Mouse (Mus musculus): ENCODE measurements around the gene Cmss1. TPM values are rescaled to one million over a fixed set of nuclear protein-coding genes. Genes with fewer than 3 reads are reported as not detected.

Gene Cmss1
- polyA plus RNA-seq, 1 experiment = 6.5 TPM

DNA sequence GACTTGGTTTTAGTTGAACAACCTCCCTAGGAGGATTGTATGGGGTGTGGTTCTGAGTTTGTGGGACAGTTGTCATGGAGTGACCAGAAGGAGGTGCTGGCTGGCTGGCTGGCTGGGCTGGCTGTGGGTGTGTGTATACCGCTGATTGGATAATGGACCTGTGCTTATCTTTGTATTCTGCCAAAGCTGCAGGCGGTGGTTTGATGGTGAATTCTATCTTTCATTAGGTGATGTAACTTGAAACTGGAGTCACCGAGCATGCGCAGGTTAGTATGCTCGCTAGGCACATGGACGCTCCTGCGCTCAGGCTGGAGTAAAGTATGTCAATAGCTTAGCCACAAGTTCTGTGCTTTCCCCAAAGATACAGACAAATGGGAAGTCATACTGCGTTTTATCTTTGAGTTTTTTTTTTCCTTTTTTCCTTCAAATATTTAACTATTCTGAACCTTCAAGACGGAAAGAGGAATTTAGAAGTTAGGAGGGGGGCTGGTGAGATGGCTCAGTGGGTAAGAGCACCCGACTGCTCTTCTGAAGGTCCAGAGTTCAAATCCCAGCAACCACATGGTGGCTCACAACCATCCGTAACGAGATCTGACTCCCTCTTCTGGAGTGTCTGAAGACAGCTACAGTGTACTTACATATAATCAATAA, 327.6 kb downstream of the Cmss1 start:
- Histone ChIP-seq H3K4me1 (ENCODE audit: control insufficient read depth, insufficient read depth, low read length) (peaks cover 10% of the 10 kb centered on the region), H3K27ac (ENCODE audit: insufficient read depth, low read depth, low read length) (no peak overlapping the region), H3K4me3 (ENCODE audit: insufficient read depth, low read length) (no peak overlapping the region)
- TF ChIP-seq POLR2A (IDR thresholded peaks at IDR 0.05; ENCODE audit: borderline replicate concordance, low read depth, low read length) = no peak
- no peak for TF ChIP-seq CTCF (IDR thresholded peaks at IDR 0.05; ENCODE audit: low read depth, low read length)

DNA sequence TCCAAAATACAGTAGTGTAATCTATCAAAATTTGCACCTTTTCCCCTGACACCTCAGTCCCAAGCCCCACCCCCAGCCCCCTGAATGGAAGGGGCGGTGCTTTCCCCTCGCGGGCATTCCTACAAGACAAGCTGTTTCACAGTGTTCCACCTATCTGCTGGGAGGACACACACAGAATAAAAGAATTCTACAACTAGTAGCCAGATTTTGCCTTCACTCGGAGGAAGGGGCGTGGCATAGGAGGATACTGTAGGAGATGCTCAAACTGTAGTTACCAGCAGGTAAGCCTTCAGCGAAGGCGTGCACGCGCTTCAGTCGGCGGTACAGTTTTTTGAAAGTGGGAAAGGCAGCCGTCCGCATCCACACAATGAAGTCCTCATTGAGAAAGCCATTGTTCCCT, 336.9 kb downstream of the Cmss1 start:
- no peak overlapping the region for H3K27ac ChIP-seq (ENCODE audit: insufficient read depth, low read depth, low read length)
- TF ChIP-seq POLR2A (IDR thresholded peaks at IDR 0.05; ENCODE audit: borderline replicate concordance, low read depth, low read length) = no peak
- no peak for TF ChIP-seq CTCF (IDR thresholded peaks at IDR 0.05; ENCODE audit: low read depth, low read length)
- no peaks in the 10 kb centered on the region for H3K4me1 ChIP-seq (ENCODE audit: control insufficient read depth, insufficient read depth, low read length)
- H3K4me3 ChIP-seq (ENCODE audit: insufficient read depth, low read length) = no peak overlapping the region

DNA sequence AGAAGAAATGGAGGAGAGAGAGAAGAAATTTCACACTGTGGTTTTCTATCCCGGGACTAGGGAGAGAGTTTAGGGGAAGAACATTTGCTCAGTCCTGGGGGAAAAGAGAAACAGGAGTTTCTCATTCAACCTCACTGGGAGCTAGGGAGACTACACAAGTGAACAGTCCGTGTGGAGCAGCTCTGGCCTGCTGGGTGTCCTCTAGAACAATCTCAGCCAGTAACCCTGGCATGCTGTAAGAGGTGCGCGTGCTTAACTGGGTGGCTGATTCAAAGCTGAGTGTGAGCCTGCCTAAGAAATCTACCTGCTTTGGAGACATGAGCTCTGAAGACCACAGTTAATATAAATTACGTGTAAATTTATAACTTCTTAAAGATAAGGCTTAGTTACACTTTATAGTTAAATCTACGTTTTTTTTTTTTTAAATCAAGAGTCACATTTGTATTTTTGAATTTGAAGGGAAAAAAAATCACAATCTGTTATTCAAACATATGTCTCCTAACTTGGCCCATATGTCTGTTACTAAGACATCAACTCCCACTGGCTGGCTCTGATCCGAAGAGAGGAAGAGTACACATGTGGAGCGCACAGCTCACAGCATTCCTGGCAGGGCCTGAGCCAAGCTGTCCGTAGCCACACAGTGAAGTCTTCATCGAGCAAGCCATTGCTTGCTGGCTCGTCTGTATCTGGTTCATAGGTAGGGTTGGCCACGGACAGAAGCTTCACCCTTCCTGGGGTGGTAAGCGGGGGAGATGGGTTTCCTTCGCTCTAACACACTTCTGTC, 338.4 kb downstream of the Cmss1 start:
- Histone ChIP-seq H3K27ac (ENCODE audit: insufficient read depth, low read depth, low read length) (no peak overlapping the region), H3K4me3 (ENCODE audit: insufficient read depth, low read length) (no peak overlapping the region), H3K4me1 (ENCODE audit: control insufficient read depth, insufficient read depth, low read length) (no peaks in the 10 kb centered on the region)
- TF ChIP-seq CTCF (IDR thresholded peaks at IDR 0.05; ENCODE audit: low read depth, low read length) = no peak
- no peak for TF ChIP-seq POLR2A (IDR thresholded peaks at IDR 0.05; ENCODE audit: borderline replicate concordance, low read depth, low read length)

DNA sequence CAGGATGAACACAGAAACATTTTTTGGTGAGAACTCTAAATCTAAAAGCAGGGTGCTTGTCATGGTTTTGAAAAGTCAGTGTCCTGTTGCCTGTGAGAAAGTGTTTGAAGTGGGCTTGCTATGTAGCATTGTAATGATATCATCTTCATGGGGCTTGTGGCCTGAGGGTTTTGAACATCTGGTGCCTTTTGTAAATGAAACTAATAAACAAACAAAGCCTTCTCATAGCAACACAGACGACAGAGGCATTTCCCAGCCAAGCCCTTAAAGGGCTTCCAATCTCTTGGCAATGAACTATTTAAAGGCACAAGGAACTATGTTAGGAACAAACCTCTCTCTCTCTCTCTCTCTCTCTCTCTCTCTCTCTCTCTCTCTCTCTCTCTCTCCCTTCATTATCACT, 339.6 kb downstream of the Cmss1 start:
- H3K4me1 ChIP-seq (ENCODE audit: control insufficient read depth, insufficient read depth, low read length) = no peaks in the 10 kb centered on the region
- no peak overlapping the region for H3K27ac ChIP-seq (ENCODE audit: insufficient read depth, low read depth, low read length)
- TF ChIP-seq CTCF (IDR thresholded peaks at IDR 0.05; ENCODE audit: low read depth, low read length) = no peak
- no peak for TF ChIP-seq POLR2A (IDR thresholded peaks at IDR 0.05; ENCODE audit: borderline replicate concordance, low read depth, low read length)
- no peak overlapping the region for H3K4me3 ChIP-seq (ENCODE audit: insufficient read depth, low read length)

DNA sequence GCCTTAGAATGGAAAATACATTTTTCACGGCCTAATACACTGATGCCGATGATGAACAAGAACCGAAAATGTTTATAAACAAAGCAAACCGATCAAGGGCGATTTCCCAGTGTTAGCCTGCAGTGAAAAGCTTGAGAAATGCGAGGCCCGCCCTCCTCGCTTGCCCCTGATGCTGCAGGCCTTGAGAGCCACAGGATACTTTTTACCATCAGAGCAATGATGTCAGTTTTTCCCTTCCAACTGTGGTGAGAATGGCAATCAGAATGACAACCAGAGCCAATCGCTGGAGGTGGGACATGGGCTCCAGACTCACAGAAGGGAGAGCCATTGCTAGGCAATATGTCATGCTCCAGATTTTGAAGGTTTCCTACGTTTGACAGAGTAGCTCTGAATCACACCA, 346.5 kb downstream of the Cmss1 start:
- Histone ChIP-seq H3K4me1 (ENCODE audit: control insufficient read depth, insufficient read depth, low read length) (peaks cover 19% of the 10 kb centered on the region), H3K27ac (ENCODE audit: insufficient read depth, low read depth, low read length) (no peak overlapping the region), H3K4me3 (ENCODE audit: insufficient read depth, low read length) (no peak overlapping the region)
- TF ChIP-seq POLR2A (IDR thresholded peaks at IDR 0.05; ENCODE audit: borderline replicate concordance, low read depth, low read length) = no peak
- no peak for TF ChIP-seq CTCF (IDR thresholded peaks at IDR 0.05; ENCODE audit: low read depth, low read length)

DNA sequence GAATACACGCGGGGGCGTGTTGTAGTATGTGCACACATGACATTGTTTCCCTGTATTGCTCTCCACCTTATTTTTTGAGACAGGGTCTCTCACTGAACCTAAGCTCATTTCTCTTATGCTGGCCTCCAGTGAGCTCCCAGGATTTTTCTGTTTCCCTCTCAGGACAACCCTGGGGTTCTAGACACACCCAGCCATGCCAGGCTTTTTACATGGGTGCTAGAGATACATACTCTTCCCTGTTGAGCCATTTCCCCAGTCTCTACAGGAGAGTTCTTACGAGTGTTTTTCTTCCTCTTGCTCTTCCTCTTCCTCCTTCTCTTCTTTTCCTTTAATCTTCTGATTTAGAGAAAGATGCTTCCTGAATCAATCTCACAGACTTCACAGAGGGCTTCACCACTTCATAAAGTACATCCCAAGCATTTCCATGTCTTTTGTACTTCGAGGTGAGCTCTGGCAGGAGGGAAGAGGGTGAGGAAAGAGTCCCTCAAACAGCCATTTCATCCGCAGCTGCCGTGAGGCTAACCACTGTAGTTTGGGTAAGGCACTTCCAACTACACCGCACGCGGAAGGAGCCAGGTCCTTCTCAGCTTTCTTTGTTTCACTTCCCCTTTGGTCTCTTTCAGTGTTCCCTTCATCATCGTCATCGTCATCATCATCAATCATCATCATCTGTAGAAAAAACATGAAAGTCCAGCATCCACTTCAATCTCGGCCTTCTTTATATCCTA, 347.1 kb downstream of the Cmss1 start:
- no peak overlapping the region for H3K27ac ChIP-seq (ENCODE audit: insufficient read depth, low read depth, low read length)
- TF ChIP-seq POLR2A (IDR thresholded peaks at IDR 0.05; ENCODE audit: borderline replicate concordance, low read depth, low read length) (no peak), CTCF (IDR thresholded peaks at IDR 0.05; ENCODE audit: low read depth, low read length) (no peak)
- no peak overlapping the region for H3K4me3 ChIP-seq (ENCODE audit: insufficient read depth, low read length)
- H3K4me1 ChIP-seq (ENCODE audit: control insufficient read depth, insufficient read depth, low read length) = peaks cover 19% of the 10 kb centered on the region

Other genes with a start within 250 kb of the Cmss1 start
- 0.41 and 0.84 TPM in 2 replicates for gene Col8a1, start 147.9 kb upstream of the Cmss1 start, polyA plus RNA-seq (2012; ENCODE audit: insufficient read depth, insufficient read length, missing spikeins)

All from bone marrow macrophage, adult 2 months (primary cell).